Mouse (Mus musculus) hindbrain, embryonic 11.5 days (tissue): ENCODE measurements around the gene Pom121l2. TPM values are rescaled to one million over a fixed set of nuclear protein-coding genes. Genes with fewer than 3 reads are reported as not detected.

ENCODE experiments used
- ATAC-seq: fragments of 200-750 bp; cut with Nextera tagmentation; 2 replicates; pipeline ENCODE4 v1.8.0; 2017; ENCODE audit warnings: mild to moderate bottlenecking, moderate TSS enrichment, moderate library complexity; ENCODE audit not compliant: low FRiP score
- DNase-seq: peaks from one replicate; pipeline ENCODE4 v3.0.0-alpha.2; 2015; ENCODE audit warnings: low spot score
- H3K27ac ChIP-seq: fragments of 300-500 bp; sonication (generic); 2 replicates; pipeline ENCODE4 v1.5.1; 2014; ENCODE audit warnings: mild to moderate bottlenecking, low read depth, low read length
- H3K27me3 ChIP-seq: fragments of 300-500 bp; sonication (generic); 2 replicates; pipeline ENCODE4 v1.6.1; 2014; ENCODE audit warnings: mild to moderate bottlenecking, low read length, moderate library complexity, mixed read lengths; ENCODE audit not compliant: control insufficient read depth, insufficient read depth
- H3K36me3 ChIP-seq: fragments of 300-500 bp; sonication (generic); 2 replicates; pipeline ENCODE4 v1.6.1; 2014; ENCODE audit warnings: mild to moderate bottlenecking, low read length, moderate library complexity, mixed read lengths; ENCODE audit not compliant: control insufficient read depth, insufficient read depth
- H3K4me1 ChIP-seq: fragments of 300-500 bp; sonication (generic); replicated peaks from 2 replicates; pipeline ENCODE4 v1.6.1; 2014; ENCODE audit warnings: low read length, mixed read lengths; ENCODE audit not compliant: control insufficient read depth, insufficient read depth
- H3K4me2 ChIP-seq: fragments of 300-500 bp; sonication (generic); replicated peaks from 2 replicates; pipeline ENCODE4 v1.6.1; 2014; ENCODE audit warnings: mild to moderate bottlenecking, low read depth, low read length
- H3K4me3 ChIP-seq: fragments of 300-500 bp; sonication (generic); 2 replicates; pipeline ENCODE4 v1.5.1; 2014; ENCODE audit warnings: low read depth, low read length
- H3K9ac ChIP-seq: fragments of 300-500 bp; sonication (generic); 2 replicates; pipeline ENCODE4 v1.6.1; 2014; ENCODE audit warnings: low read depth, low read length
- H3K9me3 ChIP-seq: fragments of 300-500 bp; sonication (generic); 2 replicates; pipeline ENCODE4 v1.6.1; 2016; ENCODE audit warnings: low read length; ENCODE audit not compliant: control insufficient read depth
- WGBS: fragments of 180-500 bp; shearing (Covaris S2); extraction: QIAGEN DNeasy Blood & Tissue Kit; methylation state at CpG from one replicate; pipeline ENCODE4 v1.1.7; 2014; 5-methylcytosine and 5-hydroxymethylcytosine counted together
- polyA plus RNA-seq: library from polyadenylated mRNA; unstranded; fragments of >200 nt; fragmentation: Nextera tagmentation; extraction: Ambion mirVana; gene quantifications from 2 replicates; pipeline ENCODE4 v1.2.1, GENCODE M21; 2014

Pom121l2 gene
- polyA plus RNA-seq, 1 experiment from 2014 or later, result 0.11 TPM

DNA sequence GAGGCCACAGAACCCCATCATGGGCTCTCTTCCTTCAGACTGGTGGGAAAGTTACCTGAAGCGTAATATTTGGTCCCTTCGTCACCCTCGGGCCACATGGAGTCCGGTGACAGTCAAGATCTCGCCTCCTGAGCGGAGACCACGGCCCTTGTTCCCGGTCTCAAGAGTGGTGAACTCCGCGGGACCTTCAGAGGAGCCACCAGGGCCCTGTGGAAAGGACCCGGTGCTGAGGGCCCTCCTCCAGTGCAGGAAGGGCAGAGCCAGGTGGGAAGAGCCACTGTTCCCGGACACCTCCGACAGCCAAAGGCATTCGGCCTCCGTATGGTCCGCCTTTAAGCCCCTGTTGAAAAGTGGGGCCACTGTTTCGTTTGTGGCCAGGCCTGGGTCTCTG, 804 bp downstream of the Pom121l2 start:
- Histone ChIP-seq H3K4me3 (peak overlapping the region; percentile 52), H3K4me2 (peak overlapping the region; percentile 98), H3K36me3 (no peaks in the 10 kb centered on the region), H3K27ac (no peak overlapping the region), H3K4me1 (0 out of 2 replicates have a peak, but pooled peaks cover 2% of the 10 kb centered on the region), H3K27me3 (peaks cover 36% of the 10 kb centered on the region), H3K9ac (peak overlapping the region; percentile 61), H3K9me3 (no peaks in the 10 kb centered on the region)
- 5% methylated on average over 17 of the region's 17 CpGs for WGBS
- ATAC-seq, result peak; percentile 35
- no peak for DNase-seq

DNA sequence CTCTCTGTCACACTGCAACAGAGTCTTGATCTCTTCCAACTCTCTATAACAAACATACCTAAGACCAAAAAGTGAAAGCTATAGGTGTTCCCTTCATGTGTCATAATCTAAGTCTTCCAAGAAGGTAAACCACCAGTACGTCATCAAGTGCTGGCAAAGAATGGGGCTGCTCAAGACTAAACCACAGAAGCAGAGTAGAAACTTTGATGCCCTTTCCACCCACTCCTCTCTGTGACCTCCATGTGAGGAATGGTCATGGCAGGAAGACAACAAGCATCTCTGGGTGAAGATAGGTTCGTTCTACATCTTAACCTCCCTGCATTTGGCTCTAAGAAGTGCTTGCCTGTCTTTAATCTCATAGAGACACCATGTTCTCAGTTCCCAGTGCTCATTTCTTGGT, 3.5 kb downstream of the Pom121l2 start:
- ATAC-seq (no peak), DNase-seq (no peak)
- Histone ChIP-seq H3K4me1 (0 out of 2 replicates have a peak, but pooled peaks cover 2% of the 10 kb centered on the region), H3K4me2 (no peak overlapping the region), H3K9ac (no peak overlapping the region), H3K9me3 (no peaks in the 10 kb centered on the region), H3K4me3 (no peak overlapping the region), H3K27ac (no peak overlapping the region), H3K27me3 (peaks cover 32% of the 10 kb centered on the region), H3K36me3 (no peaks in the 10 kb centered on the region)
- 79% methylated on average over 2 of the region's 2 CpGs for WGBS

DNA sequence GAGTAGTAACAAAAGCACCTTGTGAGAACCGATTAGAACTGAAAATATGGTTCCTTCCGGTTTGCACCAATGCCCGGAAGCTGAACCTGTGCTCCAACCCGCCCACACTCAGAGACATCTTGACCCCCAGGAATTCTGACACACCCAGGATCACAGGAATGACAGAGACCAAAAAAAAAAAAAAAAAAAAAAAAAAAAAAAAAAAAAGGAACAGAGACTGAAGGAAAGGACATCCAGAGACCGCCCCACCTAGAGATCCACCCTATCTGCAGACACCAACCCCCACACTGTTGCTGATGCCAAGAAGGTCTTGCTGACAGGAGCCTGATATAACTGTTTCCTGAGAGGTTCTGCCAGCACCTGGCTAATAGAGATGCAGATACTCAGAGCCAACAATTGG, 11.6 kb downstream of the Pom121l2 start:
- H3K4me3 ChIP-seq, result no peak overlapping the region
- no peak overlapping the region for H3K27ac ChIP-seq
- WGBS, result 88% methylated on average over 5 of the region's 5 CpGs
- peaks cover 26% of the 10 kb centered on the region for H3K27me3 ChIP-seq
- peaks cover 2% of the 10 kb centered on the region; the same call in 1 of the 2 replicates for H3K4me1 ChIP-seq
- no peak overlapping the region for H3K4me2 ChIP-seq
- H3K9ac ChIP-seq, result no peak overlapping the region
- no peaks in the 10 kb centered on the region for H3K9me3 ChIP-seq
- DNase-seq (no peak), ATAC-seq (no peak)
- no peaks in the 10 kb centered on the region for H3K36me3 ChIP-seq

DNA sequence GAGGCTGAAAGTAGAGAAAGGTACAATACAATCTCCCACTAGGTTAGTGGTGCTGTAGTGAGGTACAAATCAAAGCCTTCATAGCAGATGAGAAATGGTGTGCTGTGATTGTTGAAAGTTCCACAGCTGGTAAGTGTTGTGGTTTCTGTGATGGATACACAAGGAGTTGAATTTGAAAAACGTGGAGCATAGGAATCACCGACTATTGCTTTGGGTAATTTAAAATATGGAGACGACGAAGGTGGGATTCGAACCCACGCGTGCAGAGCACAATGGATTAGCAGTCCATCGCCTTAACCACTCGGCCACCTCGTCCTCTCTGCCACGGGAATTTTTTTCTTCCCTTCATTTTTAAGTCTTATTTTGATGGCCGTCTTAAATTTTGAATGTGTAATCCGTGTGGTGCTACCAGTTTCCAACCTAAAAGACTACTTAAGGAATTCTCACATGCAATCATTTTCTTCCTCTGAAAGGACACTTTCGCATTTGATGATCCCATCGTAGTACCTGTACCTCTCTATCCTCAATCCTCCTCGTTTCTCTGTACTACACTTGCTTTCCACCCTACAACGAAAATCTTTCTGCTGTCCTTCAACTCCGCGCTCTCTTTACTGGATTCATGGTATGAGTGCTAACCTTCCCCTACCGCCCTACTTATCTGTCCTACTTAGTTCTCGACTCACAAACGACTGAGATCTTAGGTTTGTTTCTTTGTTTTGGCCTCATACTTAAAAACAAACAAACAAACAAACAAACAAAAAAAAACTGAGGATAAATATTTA, 13.2 kb downstream of the Pom121l2 start:
- no peak overlapping the region for H3K9ac ChIP-seq
- peak; percentile 72 for DNase-seq
- no peak for ATAC-seq
- WGBS, result under 1% methylated on average over 22 of the region's 22 CpGs
- H3K4me3 ChIP-seq, result no peak overlapping the region
- H3K36me3 ChIP-seq, result no peaks in the 10 kb centered on the region
- no peak overlapping the region for H3K4me2 ChIP-seq
- H3K4me1 ChIP-seq, result peaks cover 2% of the 10 kb centered on the region; the same call in 1 of the 2 replicates
- H3K9me3 ChIP-seq, result no peaks in the 10 kb centered on the region
- H3K27me3 ChIP-seq, result peaks cover 41% of the 10 kb centered on the region
- H3K27ac ChIP-seq, result no peak overlapping the region

DNA sequence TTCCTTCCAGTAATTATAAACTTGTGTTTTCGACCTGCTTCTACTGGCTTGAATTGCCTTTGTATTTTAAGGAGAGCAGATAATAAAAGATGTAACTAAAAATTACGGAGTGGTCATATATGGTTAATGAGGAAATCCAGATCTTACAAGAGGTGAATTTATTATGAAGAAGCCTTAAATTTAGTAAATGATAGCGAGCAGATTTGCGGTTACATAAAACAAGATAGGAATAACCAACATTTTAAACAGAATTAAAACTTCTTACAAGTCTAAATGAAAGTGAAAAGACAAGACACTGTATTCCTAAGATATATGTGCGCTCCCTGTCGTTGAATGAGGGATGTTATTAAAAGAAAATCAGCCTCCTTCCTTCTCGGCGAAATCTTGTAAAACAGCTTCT, 13.9 kb downstream of the Pom121l2 start:
- ATAC-seq (no peak), DNase-seq (no peak)
- Histone ChIP-seq H3K4me2 (peak overlapping the region; percentile 57), H3K27me3 (peaks cover 47% of the 10 kb centered on the region), H3K9me3 (no peaks in the 10 kb centered on the region), H3K4me1 (peaks cover 2% of the 10 kb centered on the region; the same call in 1 of the 2 replicates), H3K9ac (no peak overlapping the region), H3K36me3 (no peaks in the 10 kb centered on the region), H3K4me3 (peak overlapping the region; percentile 26), H3K27ac (no peak overlapping the region)
- WGBS, result 5% methylated on average over 8 of the region's 8 CpGs

DNA sequence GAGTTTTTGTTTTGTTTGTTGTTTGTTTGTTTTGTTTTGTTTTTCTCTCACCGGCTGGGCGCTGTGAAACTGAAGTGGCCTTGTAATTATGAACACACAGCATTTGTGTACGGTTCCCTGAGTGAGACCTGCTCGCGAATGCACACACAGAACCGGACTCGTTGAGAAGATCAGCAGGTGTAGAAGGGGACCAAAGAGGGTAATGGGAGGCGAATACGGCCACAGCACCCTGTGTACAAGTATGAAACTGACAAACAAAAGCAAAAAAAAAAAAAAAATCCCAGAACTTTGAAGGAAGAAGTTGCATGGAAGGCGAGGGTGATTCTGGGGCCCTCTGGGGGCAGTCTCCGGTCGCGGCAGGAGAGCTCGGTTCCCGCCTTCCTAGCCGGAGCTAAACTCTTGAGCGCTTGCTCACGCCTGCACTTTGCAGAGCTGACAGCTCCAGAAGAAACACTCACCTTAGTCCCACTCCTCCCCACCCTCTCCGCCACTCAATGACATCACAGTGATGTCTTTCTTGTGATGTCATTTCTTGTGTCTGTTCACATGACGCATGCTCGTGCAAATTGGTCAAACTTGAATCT, 14.4 kb downstream of the Pom121l2 start:
- Histone ChIP-seq H3K9me3 (no peaks in the 10 kb centered on the region), H3K27me3 (peaks cover 52% of the 10 kb centered on the region), H3K4me1 (peaks cover 2% of the 10 kb centered on the region; the same call in 1 of the 2 replicates), H3K4me3 (peak overlapping the region; percentile 26), H3K36me3 (no peaks in the 10 kb centered on the region), H3K9ac (no peak overlapping the region), H3K4me2 (peak overlapping the region; percentile 57), H3K27ac (no peak overlapping the region)
- DNase-seq (peak; percentile 69), ATAC-seq (peak; percentile 51; the same call in 1 of the 2 replicates)
- WGBS, result 1% methylated on average over 21 of the region's 21 CpGs

DNA sequence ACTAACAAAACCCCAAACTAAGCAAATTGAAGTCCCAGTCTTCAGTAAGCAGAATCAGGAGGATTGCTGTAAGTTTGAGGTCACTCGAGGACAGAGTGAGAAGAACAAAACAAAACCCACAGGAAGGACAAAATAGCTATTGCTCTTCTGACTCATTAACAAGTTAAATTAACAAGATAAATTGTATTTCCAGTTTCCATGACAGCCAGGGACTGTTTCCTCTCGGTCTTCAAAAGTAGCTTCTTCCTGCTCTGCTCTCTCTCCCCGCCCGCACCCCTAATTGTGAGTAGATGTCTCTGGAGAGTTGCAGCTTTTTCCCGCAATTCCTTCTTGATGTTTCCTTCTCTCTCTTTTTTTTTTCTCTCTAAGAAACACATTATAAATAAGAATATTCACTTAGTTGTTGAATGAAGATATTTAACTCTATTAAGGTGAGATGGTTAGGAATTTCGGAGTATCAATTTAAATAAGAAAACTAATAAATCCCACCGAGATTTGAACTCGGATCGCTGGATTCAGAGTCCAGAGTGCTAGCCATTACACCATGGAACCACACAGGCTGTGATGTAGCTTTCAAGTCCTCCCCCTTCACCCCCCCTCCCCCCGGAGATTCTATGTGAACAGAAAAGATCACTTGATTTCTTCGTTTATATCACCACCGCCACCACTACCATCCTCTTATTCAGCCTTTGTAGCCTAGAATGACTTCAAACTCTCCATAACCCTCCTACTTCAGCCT, 15.3 kb downstream of the Pom121l2 start:
- Histone ChIP-seq H3K9me3 (no peaks in the 10 kb centered on the region), H3K4me3 (peak overlapping the region; percentile 26), H3K27me3 (peaks cover 61% of the 10 kb centered on the region), H3K27ac (no peak overlapping the region), H3K4me2 (peak overlapping the region; percentile 57), H3K9ac (no peak overlapping the region), H3K36me3 (no peaks in the 10 kb centered on the region), H3K4me1 (peaks cover 2% of the 10 kb centered on the region; the same call in 1 of the 2 replicates)
- ATAC-seq, result 0 out of 2 replicates have a peak, but pooled peaks have one; percentile 30
- WGBS, result 4% methylated on average over 12 of the region's 12 CpGs
- peak; percentile 73 for DNase-seq

DNA sequence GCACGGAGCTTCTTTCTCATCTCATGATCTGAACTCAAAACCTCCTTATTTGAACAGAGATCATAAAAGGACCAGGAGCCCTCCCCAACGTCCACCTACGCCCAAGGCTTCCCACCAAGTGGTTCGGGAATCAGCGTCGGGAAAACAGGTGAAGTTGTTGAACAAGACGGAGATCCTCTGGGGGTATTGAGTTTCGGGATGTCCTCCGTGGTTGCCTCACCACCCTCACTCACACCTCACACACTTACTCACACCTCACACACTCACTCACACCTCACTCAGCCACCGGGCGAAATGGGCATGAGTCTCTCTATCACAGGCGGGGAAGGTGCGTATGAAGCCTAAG, 15.8 kb downstream of the Pom121l2 start:
- H3K4me3 ChIP-seq, result peak overlapping the region; percentile 23
- peaks cover 66% of the 10 kb centered on the region for H3K27me3 ChIP-seq
- no peak for DNase-seq
- WGBS, result under 1% methylated on average over 13 of the region's 13 CpGs
- H3K36me3 ChIP-seq, result no peaks in the 10 kb centered on the region
- ATAC-seq, result 0 out of 2 replicates have a peak, but pooled peaks have one; percentile 39
- no peaks in the 10 kb centered on the region for H3K9me3 ChIP-seq
- H3K4me1 ChIP-seq, result peaks cover 2% of the 10 kb centered on the region; the same call in 1 of the 2 replicates
- peak overlapping the region; percentile 41 for H3K4me2 ChIP-seq
- no peak overlapping the region for H3K27ac ChIP-seq
- H3K9ac ChIP-seq, result no peak overlapping the region
